Mouse (Mus musculus) testis, postnatal 10 days (tissue): ENCODE measurements at regions not wholly inside any gene's neighbourhood (a gene's known extent, or its start where the extent isn't known, plus 50 kb on each side); places are given as distances from the start of the nearest gene placed in this dataset.

Source experiments
- DNase-seq: peaks from one replicate; pipeline ENCODE4 v3.0.0; 2021; ENCODE audit warnings: low spot score

DNA sequence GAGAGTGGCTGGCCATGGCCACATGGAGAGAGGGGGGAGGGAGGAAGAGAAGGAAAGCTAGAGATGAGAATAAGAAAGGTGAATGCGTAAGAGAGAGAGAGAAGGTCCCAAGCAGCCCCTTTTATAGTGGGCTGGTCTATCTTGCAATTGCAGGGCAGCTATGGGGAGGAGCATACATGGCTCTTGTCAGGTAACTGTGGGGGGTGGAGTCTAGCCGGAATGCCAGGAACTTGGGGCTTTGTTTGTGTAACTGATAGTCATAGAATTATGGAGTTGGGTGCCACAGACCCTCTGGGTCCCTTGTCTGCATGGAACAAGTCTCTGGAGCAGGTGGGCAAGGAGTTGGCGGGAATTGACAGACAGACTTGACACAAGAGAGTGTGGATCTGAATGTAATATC lies 2151.8 kb downstream of the 4930444P10Rik start:
- DNase-seq: no peak

DNA sequence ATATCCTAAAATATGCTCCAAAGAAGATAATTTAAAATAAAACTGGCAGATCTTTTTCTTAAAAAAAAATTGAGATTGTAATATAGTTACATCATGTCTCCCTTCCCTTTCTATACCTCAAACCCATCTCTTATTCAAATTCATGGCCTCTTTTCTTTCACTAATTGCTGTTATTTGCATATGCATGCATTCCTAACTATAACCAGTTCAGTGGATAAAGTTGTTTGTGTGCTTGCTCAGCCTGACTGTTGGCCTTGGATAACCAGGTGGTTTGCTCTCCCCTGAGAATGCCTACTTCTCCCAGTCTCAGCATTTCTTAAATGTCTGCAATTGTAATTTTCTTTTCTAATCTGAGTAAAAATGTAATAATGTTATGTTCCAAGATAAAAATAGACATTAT lies 2154.8 kb downstream of the 4930444P10Rik start:
- no peak for DNase-seq

DNA sequence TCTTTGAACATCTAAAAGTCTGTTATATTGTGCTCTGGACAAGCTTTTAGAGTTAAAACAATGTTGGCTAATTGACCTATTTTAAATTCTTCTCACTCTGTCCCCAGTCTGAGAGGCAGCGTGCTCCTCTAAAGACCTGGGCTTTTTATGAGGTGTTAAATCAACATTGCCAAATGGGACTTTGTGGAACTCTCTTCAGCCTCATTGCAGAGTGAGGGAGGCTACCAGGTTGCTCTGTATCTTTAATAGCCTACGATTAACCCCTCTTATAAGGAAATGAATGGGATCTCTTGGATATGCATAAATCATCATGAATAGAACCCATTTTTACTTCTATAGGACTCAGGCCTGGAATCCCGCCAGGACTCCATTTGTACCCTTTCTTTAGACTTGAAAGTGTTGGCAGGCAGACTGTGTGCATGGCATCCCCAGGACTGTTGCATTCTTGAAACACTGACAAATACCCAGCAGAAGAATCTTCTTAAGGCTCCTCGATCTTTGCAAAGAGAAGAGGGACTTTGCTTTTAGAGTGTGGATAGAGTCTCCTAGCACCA lies 2157.1 kb downstream of the 4930444P10Rik start:
- DNase-seq: no peak

DNA sequence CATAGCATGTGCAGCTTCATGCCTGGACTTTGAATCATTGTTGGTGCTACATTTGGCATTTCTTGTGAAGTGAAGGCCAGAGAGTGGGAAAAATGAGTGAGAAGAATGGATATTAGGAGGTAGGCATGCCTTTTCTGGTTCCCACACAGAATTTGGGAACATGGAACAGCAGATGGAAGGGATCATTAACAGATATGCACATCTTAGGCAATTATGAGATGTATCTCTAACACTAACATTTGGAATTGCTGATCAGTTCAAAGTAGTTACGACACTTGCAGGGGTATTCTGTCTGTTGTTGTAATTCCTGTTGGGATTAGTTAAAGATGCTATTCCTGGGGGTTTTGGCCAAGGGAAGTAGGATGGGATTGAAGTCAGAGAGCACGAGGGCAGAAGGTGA lies 2164.4 kb downstream of the 4930444P10Rik start:
- DNase-seq: no peak

DNA sequence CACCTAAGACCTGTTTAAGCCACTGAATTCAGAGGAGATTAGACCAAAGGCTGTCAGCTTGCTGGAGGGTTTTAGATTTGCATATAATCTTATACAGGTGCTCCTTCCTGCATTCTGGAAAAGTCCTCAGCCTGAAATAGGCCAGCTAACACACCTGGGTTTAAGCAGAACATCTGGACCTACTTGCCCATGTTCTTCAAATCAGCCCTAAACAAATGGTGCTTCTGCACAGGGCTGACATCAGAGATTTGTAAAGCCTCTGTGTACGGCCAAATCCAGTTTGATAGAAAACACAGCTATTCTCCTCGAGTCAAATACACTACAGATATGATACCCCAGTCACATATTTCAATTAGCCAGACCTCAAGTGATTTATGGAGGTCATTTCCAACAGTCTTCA lies 2165.2 kb downstream of the 4930444P10Rik start:
- DNase-seq: no peak

DNA sequence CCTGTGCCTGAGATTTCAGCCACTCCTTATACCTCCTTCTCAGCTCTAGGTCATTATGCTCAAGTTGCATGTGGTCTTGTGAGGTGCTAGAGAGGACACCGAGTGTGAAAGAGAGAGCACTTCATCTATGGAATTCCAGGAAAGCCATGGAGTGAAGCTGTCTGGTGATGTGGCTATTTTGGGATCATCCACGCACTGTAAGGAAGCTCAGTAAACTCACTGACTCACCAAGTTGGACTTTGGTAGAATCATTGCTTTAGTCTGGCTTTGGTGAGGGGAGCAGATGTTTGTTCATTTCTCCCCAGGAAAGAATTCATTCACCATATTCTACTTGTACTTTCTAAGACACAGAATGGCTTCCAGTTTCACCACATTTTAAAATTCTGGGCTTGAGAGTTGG lies 2167.1 kb downstream of the 4930444P10Rik start:
- no peak for DNase-seq

DNA sequence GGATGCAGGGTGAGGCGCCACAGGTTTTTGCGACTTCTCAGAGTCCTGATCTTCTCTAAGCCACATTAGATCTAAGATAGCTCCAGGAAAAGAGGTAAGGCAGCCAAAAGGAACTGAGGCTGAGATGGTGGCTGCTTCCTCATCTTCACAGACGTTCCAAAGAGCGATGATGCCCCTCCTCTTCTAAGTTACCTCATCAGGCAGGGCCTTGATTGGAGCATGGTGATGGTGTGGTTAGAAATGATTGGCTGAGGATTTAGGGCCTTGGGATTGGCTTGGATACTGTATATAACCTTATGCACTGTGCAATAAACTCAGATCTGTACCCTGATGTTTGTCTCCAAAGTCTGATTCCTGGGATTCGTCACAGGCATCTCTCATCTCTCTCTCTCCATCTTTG lies 2177.9 kb downstream of the 4930444P10Rik start:
- DNase-seq: no peak

DNA sequence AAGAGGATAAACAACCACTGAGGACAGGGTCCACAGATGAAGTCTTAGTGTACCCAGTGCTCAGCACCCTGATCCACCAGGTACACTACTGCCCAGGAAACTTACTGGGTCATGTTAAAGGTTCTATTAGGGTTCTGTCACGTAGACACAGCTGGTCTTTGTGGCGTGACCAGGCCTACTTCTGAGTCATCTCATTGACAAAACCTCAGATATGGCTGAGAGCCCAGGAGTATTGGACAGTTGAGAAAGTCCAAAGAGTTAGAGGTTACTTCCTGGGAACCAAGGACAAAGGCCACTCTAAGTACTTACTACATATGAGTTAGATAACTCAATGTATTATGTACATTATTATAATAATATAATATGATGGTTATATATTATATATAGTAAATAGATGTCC lies 2214.0 kb downstream of the 4930444P10Rik start:
- no peak for DNase-seq

DNA sequence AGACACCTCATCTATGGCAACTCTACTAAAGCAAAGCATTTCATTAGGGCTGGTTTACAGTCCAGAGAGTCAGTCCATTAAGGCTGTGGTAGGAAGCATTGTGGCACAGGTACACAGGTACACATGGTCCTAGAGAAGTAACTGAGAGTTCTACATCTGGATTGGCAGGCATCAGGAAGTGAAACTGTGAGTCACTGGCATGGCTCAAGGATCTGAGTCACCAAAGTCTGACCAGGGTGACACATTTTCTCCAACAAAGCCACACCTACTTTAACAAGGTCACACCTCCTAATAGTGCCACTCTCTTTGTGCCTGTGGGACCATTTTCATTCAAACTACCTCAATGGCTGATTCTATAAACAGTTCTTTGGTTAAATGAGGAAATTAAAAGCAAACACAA lies 2219.2 kb downstream of the 4930444P10Rik start:
- DNase-seq: no peak

DNA sequence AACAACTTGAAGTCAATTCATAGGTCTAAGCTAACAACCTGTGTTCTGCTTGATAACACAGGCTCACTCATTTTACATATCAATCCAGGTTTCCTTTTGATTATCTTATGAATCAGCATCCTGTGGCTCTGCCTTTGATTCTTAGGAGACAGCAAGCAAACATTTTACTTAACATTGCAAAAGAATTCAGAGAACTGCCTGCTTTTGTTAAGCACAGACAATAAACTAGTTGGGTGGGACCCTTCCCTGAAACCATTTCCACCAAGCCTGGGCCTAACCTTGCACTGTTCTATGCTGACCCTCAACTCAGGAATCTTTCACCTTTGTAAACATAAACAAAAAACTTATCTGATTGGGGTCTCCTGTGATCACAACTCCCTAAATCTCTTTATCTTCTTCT lies 2220.6 kb downstream of the 4930444P10Rik start:
- DNase-seq: no peak

DNA sequence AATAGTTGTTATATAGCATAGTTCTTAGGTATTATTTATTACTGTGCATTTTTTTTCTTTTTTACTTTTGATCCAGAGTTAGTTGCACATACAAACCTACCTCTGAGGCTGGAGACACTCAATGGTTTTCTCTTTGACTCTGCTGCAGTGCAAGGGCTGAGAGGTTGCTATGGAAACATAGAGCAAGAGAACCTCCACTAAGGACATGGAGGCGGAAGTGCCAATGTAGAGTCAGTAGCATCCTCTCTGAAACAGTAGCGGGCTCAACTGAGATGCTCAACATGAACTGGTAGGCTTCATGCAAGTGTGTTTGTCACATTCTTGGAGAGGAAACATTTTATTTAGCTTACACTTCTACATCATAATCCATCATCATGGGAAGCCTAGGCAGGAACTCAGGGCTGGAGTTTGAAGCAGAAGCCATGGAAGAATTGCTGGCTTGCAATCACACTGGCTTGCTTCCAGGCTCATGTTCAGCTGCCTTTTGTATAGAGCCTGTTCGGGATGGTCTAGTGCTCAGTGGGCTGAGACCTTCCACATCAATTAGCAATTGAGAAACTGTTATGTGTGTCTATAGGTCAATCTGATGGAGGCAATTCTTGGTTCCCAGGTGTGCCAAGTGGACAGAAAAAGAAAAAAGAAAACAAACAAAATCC lies 2222.4 kb downstream of the 4930444P10Rik start:
- no peak for DNase-seq

DNA sequence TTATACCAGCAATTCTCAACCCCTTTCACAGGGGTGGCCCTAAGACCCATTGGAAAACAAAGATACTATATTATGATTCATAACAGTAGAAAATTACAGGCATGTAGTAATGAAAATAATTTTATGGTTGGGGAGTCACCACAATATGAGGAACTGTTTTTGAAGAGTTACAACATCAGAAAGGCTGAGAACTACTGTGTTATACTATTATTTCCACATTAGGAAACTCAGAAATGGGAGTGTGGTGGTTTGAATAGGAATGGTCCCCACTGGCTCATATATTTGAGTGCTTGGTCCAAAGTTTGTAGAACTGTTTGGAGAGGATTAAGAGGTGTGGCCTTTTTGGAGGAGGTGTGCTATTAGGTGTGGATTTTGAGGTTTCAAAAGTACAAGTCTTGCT lies 2227.4 kb downstream of the 4930444P10Rik start:
- DNase-seq: no peak

DNA sequence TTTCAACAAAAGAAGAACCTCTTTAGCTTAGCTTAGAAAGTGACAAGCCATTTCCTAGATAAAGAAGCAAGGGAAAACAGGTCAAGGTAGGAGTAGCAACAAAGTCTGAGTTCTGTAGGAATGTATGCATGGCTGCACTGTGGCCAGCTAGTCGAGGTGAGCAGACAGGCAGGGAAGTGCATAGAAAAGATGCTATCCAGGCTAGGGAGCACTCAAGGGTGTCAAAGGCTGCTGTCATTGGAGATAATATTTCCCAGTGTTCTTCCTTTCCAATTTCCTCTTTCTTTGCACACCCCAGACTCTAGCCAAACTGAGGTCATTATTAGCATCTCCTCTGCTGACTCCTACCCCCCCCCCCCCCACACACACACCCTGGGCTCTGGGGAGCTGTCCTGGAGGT lies 2229.4 kb downstream of the 4930444P10Rik start:
- DNase-seq: no peak

DNA sequence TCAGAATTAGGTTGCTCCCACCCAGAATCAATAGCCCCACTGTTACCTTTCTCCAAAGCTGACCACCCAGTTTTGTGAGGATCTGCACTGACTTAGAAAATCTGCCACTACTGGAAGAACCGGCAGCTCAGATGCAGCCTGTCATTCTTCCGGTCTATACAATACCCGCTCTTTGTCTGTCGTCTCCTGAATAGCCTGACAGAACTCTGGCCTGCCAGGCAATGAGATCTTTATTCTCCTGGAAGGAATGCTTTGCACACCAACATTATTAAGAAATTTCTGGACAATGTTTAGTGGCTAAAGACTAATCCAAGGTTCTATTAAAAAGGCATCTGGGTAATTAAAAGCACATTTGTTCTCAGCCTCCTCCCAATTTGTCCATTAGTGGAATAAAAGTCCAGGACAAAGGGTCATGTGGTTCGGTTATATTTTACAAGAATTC lies 2232.0 kb downstream of the 4930444P10Rik start:
- no peak for DNase-seq

DNA sequence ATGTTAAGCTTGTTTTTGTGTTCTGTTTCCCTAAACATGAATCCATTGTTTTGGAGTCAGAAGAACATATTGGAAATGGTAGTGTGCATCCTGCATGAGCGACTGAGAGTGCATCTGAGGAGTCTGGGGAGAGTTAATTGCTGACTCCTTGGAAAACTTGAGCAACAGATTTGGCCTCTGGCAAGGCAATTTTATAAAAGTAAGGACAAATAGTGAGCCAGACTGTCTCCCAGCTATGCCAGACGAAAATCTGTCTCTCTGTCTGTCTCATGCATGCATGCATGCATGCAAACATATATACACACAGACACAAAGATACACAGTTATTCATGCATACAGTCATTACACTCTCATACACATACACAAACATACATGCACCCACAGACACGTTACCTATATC lies 2232.7 kb downstream of the 4930444P10Rik start:
- DNase-seq: no peak

DNA sequence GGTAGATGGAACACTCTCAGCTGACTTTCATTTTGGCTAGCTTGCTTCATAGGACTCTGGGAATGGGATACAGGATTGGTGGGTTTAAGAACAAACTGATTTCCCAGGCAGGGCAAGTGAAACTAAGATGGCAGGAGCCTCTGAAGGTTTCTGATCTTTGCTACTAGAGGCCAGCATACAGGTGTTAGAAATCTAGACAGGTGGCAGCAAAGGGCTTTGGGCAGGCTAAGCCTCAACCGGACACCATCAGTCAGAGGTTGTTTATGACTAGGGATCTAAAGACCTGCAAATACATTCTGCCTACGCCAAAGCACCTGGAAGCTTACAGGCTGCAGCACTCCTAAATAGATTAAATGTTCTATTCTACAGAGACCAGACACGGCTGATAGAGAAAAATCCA lies 2233.4 kb downstream of the 4930444P10Rik start:
- no peak for DNase-seq

DNA sequence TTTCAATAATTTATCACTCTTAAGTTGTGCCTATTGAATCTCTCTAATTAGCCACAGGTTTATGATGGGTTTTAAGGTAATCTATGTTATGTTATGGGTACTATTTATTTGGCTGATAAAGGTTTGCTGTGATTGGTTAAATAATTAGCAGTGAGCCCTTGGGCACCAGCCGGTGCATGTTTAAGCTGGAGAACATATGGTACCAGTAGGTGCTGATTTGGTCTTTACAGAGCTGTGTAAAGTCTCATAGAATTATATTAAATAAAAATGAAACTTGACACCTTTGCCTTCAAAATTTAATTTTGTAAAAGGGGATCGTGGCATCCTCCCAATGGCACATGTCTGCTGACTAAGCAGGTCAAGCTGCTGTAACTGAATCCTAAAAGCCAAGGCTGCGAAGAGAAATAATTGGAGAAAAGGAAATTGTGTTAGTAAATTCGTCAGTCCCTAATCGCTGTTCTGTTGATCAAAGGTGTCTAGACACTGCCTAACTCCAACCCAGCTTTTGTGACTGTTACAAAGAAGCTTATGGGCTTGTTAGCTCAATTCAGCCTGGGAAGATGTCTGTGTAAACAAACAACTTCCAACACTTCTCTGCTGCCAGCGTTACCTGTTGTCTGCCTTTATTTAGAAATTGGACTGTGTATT lies 2234.6 kb downstream of the 4930444P10Rik start:
- DNase-seq: no peak

DNA sequence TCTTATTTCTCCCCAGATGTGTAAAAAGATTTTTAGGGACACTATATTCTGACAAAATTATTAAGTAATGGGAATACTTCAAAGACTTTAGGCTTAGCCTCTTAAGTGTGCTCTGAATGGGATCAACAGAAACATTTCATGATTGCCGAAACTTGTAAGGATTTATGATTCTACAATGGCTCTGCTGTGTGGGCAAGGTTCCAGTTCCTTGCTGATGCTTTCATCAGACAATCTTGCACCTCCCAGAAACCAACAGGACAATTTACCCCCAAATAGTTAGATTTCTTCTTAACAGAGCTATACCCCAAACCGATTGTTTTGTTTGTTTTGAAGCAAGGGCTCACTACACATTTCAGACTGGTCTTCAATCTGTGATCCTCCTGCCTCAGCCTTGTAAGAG lies 2236.1 kb downstream of the 4930444P10Rik start:
- DNase-seq: no peak

DNA sequence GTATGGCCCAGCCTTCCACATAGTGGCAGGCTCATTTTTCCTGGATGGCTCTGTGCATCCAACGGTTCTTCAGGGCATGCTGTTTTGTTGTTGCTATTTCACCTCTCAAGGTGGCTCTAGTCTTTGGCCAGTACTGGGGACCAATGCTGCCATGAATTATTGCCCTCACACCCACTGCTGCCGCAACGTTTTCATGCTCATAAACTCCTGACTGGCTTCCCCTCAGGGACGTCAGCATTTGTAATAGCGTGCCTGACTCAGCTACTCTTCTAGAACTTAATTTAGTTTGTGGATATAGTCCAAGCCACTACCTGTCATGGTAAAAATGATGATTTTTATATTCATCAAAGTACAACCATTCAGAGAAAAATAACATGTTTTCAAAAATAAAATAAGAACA lies 2242.0 kb downstream of the 4930444P10Rik start:
- DNase-seq: no peak

DNA sequence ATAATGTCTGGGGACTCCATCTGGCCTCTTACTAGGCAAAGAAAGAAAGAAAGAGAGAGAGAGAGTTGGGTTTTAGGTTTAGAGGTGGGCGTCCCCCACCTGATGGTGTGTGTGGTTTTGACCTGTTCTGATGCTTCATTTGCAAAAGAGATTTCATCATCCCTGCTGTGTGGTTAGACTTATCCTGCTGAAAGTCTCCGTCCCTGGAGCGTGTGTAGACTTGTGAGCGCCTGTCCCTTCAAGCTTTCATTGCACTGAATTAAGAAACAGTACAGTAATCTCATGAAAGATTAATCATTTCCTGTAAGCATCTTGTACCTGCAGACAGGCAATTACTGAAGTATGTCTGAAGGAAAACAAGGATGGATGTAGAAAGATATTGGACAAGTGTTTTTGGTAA lies 2244.1 kb downstream of the 4930444P10Rik start:
- DNase-seq: no peak

DNA sequence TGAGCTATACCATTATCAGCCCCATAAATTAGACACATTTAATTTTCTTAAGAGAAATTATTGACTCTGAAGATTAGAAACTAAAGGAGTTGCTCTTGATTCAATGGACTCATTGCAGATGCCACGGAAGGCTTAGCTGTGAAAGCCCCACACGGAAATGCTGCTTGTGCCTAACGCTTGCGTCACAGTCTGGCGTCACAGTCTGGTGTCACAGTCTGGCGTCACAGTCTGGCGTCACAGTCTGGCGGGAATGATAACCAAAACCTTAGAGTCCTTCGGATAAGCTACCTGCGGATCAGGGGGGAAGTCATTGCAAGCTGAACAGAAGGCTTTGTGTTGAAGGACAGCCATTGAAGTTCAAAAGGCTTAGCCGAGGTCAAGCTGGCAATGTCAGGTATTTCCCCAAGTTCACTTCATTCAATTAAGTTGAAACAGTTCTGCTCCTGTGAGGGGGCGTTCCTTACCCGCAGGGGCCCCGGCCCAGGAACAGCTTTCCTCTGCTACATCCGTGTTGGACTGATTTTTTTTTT lies 2246.7 kb downstream of the 4930444P10Rik start:
- no peak for DNase-seq

DNA sequence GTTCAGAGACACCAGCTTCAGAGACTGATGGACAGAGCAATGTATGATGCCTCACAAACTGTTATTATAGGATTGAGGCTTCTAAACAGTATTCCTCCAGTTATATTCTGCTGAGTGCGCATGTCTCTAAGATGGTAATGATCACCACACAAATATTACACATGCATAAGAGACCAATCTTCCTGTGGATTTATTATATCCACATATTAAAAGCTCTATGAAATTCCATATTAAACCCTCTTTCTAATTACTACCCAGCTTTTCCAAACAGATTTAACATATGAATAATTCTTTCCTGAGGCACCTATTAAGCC lies 2252.9 kb downstream of the 4930444P10Rik start:
- DNase-seq: no peak

DNA sequence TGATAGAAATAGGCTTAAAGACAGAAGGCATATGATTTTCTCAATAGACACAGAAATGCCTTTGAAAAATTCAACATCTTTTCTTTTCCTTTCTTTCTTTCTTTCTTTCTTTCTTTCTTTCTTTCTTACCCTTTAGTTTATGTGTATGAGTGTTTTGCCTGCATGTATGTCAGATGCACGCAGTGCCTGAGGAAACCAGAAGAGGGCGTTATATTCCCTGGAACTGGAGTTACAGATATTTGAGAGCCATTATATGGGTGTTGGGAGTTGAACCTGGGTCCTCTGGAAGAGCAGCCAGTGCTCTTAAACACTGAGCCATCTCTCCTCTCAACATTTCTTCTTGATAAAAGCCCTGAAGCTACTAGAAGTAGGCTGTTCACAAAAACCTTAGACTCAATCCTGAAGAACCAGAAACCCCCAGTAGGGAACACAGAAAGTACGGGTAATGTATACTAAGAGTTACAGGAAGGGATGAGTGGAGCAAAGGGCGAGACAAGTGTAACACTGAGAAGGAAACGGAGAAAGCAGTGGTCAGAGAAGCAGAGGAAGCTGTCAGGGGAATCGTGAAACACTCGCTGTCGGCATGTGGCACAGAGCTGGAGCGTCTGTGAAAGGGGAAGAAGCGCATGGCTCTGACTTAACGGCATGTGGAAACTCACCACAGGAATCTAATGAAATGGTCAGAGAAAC lies 2253.4 kb downstream of the 4930444P10Rik start:
- no peak for DNase-seq
